Mouse (Mus musculus) heart, adult 9 months (tissue): ENCODE measurements around the gene Alg14.

ENCODE experiments used
- DNase-seq, 2 experiments: peaks; one replicate each; pipeline ENCODE4 v3.0.0; 2022; ENCODE audit warnings: low spot score in 2 of 2

Alg14 gene

GRCm38 (mm10) chr3:121364388-121364787 is 72.8 kb downstream of the Alg14 start:
- no peak for DNase-seq

DNA sequence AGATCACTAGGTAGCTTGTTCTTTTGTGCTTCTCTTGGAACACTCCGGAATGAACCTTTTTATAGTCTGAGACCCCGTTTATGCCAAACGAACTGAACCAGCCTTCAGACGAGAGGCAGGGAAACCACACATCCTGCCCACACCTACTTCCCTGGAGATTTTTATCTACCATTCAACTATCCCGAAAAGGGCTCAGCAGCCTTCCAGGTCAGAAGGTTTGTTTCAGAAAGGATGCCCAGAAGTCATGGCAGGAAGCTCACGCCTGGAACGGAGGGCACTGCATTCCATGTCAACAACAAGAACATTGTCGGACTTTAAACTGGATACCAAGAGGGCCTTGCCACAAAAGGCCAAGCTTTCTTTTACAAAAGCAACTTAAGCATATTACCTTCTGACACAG is 73.6 kb downstream of the Alg14 start:
- peak in 1 of 2 experiments; percentile 47 for DNase-seq

GRCm38 (mm10) chr3:121368616-121369015 is 77.0 kb downstream of the Alg14 start:
- DNase-seq, result no peak

- DNase-seq, result peak in 1 of 2 experiments; percentile 56
Measured at GRCm38 (mm10) chr3:121369517-121369916, 77.9 kb downstream of the Alg14 start.

DNA sequence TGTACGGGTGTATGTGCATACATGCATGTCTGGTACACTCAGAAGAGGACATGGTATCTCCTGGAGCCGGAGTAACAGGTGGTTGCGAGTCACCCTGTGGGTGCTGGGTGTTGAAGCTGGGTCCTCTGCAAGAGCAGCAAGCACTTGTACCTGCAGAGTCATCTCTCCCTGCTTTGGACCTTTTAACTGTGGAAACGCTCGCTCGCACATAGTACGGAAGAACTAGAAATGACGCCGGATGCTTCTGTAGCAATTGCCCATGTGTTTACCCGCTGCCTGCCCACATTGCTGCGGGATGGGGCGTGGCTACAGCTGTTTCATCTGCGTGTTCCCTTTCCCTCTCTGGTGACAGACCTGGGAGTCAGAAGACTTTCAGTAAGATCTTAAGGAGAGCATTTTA is 78.7 kb downstream of the Alg14 start:
- DNase-seq, result no peak

GRCm38 (mm10) chr3:121370830-121371526 is 79.4 kb downstream of the Alg14 start:
- no peak for DNase-seq

DNA sequence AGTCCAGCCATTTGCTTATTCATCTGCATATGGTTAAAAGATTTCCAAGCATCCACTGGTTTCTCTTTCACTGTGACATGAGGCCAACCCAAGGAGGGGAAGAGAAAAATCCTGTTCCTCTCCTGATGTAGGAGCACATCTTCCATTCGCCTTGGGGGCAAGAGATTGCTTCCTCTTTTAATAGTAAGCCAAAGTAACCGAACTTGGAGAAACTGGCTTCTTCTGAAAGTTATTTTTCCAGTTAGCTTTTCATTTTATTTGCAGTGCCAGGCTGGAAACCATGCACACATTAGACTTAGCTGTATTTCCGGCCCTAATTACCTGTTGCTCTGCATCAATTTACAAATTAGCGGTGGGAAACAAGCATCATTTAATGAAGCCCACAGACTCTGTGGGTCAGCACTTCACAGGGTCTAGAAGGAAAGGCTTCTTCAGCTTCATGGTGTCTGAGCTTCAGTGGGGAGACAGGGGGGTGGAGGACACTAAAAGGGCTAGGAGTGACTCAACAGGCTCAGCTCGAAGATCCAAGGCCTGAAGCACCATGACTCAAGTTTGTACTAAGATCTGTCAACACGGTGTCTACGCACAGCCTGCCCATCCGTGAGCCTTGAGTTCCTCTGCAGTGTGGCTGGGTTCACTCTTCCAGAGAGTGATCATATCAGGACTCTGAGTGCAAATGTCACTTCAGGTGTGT is 80.1 kb downstream of the Alg14 start:
- peak; percentile 32 to 47 for DNase-seq

DNA sequence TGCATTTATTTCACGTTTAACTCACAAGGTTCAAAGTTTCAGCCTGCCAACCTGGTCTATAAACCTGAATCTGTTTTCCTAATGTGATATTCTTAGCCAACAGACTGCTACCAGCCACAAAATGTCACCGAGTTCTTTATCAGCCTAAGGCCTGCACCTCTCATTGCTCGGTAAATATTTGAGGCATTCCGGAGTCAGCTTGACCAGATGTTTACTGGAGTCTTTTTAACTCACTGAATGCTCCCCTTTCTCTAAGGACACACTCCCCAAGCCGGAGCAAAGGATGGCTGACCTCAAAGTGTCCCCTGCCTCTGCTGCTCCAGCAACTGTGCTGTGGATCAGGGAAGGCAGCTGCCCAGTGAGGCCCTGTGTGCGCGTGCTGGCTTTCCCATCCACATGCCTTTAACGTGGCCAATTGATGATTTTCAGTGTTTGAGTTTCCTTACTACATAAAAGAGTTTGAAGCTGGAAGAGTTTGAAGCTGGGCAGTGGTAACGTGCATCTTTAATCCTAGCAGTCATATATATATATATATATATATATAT is 82.4 kb downstream of the Alg14 start:
- DNase-seq, result no peak

- no peak for DNase-seq
Measured at GRCm38 (mm10) chr3:121375541-121376129, 84.1 kb downstream of the Alg14 start.

DNA sequence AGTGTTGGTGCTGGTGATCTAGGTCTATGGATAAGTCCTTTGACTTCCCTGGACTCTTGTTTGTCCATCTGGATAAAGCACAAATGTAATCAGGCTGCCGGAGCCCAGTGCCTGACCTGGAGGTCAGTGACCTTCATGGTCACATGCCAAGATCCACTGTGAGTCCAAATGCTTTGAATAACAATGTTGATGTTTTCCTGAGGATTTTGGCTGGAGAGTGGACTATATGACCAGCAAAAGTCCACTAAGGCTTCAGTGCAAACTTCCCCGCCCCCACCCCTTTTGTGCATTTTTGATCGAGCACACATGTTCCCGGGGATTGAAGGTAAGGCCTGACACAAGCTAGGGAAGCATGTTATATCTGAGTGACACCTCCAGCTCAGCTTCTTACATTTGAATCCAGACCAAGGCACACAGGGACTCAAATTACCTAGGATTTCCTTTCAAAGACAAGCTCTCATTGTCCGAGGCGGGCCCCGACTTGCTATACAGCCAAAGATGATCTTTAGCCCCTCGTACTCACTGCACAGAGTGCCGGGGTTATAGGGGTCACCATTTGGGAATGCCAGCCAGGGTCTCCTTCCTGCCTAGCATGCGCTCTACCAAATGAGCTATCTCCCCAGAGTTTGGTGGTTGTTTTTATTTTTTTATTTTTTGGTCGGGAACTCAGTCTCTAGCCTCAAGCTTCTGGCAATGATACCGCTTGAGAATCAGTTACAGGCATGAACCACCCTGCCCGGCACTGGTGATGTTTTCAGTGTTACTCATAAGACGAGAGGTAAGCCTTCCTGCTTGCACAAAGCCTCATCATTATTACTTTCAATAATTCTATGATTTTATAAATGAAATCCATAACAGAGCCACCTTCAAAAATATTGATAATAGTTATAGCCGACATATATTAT is 87.4 kb downstream of the Alg14 start:
- peak; percentile 36 to 44 for DNase-seq

DNA sequence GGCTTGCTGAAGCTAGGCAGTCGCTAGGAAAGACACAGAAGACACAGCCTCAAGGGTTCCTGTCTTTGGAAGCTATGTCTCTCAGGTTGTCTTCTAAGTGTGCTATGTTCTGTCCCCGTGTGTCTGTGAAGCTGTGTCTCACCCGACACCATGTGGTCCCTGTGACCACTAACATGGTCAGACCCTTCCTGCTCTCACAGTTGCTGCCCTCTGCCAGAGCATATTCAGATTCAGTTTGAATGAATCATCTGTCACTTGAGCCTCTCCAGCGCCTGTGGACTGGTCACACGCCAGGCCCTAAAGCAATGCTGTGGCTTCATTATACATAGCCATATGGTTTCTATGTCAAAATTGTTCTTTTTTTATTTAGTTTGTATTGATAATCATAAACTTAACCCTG is 88.1 kb downstream of the Alg14 start:
- no peak for DNase-seq

- no peak for DNase-seq
Measured at GRCm38 (mm10) chr3:121387471-121388009, 96.0 kb downstream of the Alg14 start.

- no peak for DNase-seq
Measured at GRCm38 (mm10) chr3:121389366-121389765, 97.8 kb downstream of the Alg14 start.

DNA sequence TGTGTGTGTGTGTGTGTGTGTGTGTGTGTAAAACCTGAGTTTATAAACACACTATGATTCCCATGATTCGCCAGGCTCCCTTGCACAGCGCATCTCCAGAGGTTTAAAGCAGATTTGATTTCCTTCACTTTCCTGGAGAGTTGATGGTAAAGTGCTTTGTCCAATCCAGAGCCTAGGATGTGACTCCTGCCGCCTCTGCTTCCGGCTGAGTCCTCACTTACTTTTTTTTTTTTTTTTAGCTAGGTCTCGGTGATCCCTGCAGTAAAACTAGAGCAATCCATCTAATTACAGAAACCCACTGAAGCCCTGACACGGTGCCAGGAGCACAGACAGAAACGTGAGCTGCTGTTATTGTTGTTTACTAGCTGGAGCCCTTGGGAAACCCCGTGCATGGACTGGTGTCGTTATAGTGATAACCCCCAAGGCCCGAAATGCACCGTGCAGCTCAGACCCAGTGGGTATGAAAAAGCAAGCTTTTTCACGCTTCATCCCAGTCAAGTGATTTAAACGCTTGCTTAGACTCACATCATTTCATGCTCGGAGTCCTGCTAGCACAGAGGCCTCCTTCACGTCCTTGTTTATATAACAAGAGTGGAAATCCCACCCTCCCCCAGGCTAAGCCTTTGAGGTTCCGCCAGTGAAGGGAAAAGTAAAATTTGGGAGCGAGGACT is 98.4 kb downstream of the Alg14 start:
- DNase-seq, result peak in 1 of 2 experiments; percentile 23

GRCm38 (mm10) chr3:121390724-121391123 is 99.2 kb downstream of the Alg14 start:
- peak in 1 of 2 experiments; percentile 35 for DNase-seq

- peak in 1 of 2 experiments; percentile 43 for DNase-seq
Measured at GRCm38 (mm10) chr3:121395588-121396295, 104.2 kb downstream of the Alg14 start.

DNA sequence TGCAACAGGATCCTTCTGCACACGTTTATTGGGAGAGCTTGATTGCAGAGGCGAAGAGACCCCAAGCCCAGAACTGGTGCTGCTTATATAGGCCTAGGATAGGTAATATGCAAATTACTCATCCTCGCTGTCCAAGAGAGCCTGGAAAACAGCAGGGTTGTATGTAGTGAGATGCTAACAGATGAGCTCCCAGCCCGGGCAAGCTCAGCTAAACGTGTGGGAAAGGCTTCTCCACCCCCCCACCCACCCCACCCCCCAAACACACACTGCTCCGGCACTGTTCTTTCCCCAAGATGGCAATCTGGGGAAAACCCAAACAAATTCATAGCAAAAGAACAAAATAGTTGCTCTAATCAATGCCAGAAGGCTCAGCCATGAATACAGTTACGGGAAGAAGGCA is 105.0 kb downstream of the Alg14 start:
- DNase-seq, result no peak

DNA sequence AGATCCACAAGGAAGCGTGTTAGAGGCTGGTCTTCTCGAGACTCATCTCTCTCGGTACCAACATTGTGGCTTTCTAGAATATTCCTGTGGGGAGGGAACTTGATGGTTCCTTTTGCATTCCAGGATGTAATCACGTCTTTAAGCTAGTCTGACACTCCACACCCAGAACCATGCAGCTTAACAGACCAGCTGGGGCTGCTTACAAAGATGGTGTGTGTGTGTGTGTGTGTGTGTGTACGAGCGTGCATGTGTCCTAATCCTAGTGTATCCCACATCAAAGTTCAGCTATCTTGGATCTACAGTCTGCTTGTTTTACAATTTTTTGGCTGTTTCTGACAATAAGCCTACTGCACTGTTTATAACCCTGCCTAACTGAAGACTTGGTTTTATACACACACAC is 105.4 kb downstream of the Alg14 start:
- no peak for DNase-seq

- DNase-seq, result no peak
Measured at GRCm38 (mm10) chr3:121401384-121401783, 109.8 kb downstream of the Alg14 start.

DNA sequence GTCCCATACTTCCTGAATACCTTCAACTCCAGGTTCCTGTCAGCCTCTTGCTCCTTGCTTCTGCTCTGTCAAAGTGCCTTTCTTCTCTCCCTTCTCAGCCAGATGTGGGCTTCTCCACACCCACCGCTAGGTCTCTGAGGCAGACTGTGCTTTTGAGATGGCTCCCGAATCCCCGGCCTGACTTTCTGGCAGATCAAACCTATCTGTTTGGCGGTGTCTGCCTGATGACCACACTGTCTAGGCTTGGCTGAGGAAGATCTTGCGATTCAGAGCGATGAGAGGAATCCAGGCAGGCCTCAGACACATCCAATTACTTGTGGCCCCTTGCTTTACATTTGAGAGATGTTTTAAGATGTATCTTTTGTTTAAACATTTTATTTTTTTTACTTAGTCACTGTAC is 110.5 kb downstream of the Alg14 start:
- no peak for DNase-seq
